Mouse (Mus musculus): ENCODE measurements at regions not wholly inside any gene's neighbourhood (a gene's known extent, or its start where the extent isn't known, plus 50 kb on each side); places are given as distances from the start of the nearest gene placed in this dataset.

DNA sequence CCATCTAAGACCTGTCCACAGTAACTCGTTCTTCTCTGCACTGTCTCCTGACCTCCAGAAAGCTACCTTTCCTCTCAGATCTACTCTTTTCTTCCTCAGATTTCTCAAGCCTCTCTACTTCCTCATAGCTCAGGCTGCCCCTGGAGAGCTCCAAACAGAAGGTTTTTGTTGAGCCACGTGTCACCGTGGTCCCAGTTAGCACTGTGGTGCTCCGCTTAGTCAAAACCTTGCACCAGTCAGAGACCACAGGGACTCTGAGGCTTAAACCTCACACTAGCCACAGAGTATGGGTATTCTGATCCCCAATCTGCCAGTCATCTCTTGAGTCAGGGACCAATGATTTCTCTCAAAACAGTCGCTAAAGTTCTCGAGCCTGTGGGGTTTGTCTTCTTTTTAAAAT lies 59.0 kb upstream of the Adam6b start:
- TF ChIP-seq CTCF (IDR thresholded peaks at IDR 0.05; ENCODE audit: extremely low read depth, insufficient read depth, low read length) = no peak
- TF ChIP-seq POLR2A (IDR thresholded peaks at IDR 0.05; ENCODE audit: extremely low read depth, insufficient read depth, low read length) = no peak
